In the genomic region with DNA sequence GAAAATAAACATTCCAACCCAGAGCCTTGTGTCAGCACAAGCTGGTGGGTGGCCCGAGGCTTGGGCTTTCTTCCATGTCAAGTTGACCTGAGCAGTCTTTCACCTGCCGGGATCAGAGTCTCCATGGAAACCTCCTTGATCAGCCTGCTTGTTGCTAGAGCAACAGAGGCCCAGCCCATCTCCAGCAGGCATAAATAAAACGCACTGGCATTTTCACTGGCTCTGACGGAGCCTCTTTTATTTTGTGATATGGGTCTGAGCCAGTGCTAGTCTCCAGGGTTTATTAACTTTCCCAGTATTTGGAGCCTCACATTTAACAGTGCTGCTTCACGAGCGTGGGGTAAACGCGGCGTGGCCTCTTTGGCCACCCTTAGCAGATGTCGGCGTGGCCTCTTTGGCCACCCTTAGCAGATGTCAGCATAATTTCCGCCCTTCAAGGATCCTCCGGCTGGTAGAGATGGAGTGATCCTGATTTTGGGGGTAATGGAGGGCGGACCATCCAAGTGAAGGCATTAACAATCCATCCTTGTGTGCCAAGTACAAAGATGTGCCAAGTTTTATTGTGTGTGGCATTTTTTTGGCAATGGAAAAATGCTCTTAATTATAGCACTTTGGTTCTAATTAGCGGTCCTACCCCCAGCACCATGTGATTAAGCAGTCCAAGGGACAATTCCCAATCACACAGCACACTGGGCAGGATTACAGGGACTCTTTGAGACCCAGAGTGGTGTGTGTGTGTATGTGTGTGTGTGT, we compare ENCODE assay signal across 8 mouse cellular contexts. TPM values are rescaled to one million over a fixed set of nuclear protein-coding genes. Genes with fewer than 3 reads are reported as not detected.
A peak's percentile ranks its signal among the peaks of the same experiment; 100 is the strongest.
DNase-seq lines count a peak whose midpoint lies in the region; ATAC-seq and TF ChIP-seq lines count a peak whose summit lies in the region.

No protein-coding gene starts in this region.

- H3K4me1 ChIP-seq in liver, postnatal 0 days (ENCODE audit: insufficient read depth) = peaks cover 14% of the 10 kb centered on the region

- no peak overlapping the region for H3K9ac ChIP-seq in liver, postnatal 0 days (replicated peaks)

- no peak overlapping the region for H3K27ac ChIP-seq in liver, postnatal 0 days (ENCODE audit: low read depth)

- H3K36me3 ChIP-seq in liver, postnatal 0 days (replicated peaks; ENCODE audit: insufficient read depth, low read length) = no peaks in the 10 kb centered on the region

- TF ChIP-seq EP300 in liver, postnatal 0 days (IDR thresholded peaks at IDR 0.05; ENCODE audit: low read depth) = no peak

- 76% methylated on average over 15 of the region's 15 CpGs for WGBS in liver, postnatal 0 days (ENCODE audit: insufficient replicate concordance)

- DNase-seq in adrenal gland, adult (ENCODE audit: inconsistent age in 2 of 2, low spot score in 1 of 2) = peak; percentile 56 to 87
- no peak for DNase-seq in adrenal gland, postnatal 4 days (ENCODE audit: low spot score in 2 of 2)
- peak; percentile 73 for DNase-seq in embryo, embryonic 10 days (ENCODE audit: low spot score)
- peak; percentile 72 for DNase-seq in gonadal fat pad, adult 2 months (ENCODE audit: low read depth)
- DNase-seq in layer of hippocampus, adult 8-10 months (ENCODE audit: low spot score in 2 of 2) = peak; percentile 80 to 86
- peak; percentile 83 for DNase-seq in mesoderm, embryonic 11.5 days (ENCODE audit: low read depth, low spot score)
- peak; percentile 74 for DNase-seq in right cerebral cortex, postnatal 25 days
- no peak for DNase-seq in liver, postnatal 0 days

- TF ChIP-seq CTCF in liver, postnatal 0 days (IDR thresholded peaks at IDR 0.05; ENCODE audit: low read depth) = no peak

- ATAC-seq in liver, postnatal 0 days = no peak

- H3K4me2 ChIP-seq in liver, postnatal 0 days (ENCODE audit: low read depth, low read length) = no peak overlapping the region

- no peak overlapping the region for H3K4me3 ChIP-seq in liver, postnatal 0 days (ENCODE audit: low read depth, low read length)

- no peaks in the 10 kb centered on the region for H3K27me3 ChIP-seq in liver, postnatal 0 days (ENCODE audit: insufficient read depth, low read length)

- no peaks in the 10 kb centered on the region for H3K9me3 ChIP-seq in liver, postnatal 0 days (ENCODE audit: low read length)

RNA-seq across cellular contexts. Expression of a gene that starts 39.2 kb away (rescaled TPM):
- total RNA-seq in adrenal gland, postnatal 4 days (2021) = 100 to 1,000 TPM; 118 to 128 TPM
- 12.4 and 21.3 TPM in 2 replicates for polyA plus RNA-seq in gonadal fat pad, adult 2 months (2012; rRNA removed)
- 100 to 1,000 TPM; 101 to 108 (median 106) TPM for total RNA-seq in layer of hippocampus, adult 8-10 months (2022)
- 39.0 and 41.2 TPM in 2 replicates for polyA plus RNA-seq in liver, postnatal 0 days (2015; fragmentation: Nextera tagmentation; extraction: Ambion mirVana)

Comparison
In these comparisons a context has a peak if more than half of its experiments do, and no peak if none do; other contexts are left out.
1. DNase-seq: peak in adrenal gland, adult (2 of 2), embryo, embryonic 10 days (single experiment), gonadal fat pad, adult 2 months (single experiment), layer of hippocampus, adult 8-10 months (2 of 2), mesoderm, embryonic 11.5 days (single experiment) and right cerebral cortex, postnatal 25 days (single experiment); none in adrenal gland, postnatal 4 days (0 of 2) and liver, postnatal 0 days (single experiment).